Mouse (Mus musculus): Measurements from ENCODE around the gene 2310034G01Rik.

Gene 2310034G01Rik

DNA sequence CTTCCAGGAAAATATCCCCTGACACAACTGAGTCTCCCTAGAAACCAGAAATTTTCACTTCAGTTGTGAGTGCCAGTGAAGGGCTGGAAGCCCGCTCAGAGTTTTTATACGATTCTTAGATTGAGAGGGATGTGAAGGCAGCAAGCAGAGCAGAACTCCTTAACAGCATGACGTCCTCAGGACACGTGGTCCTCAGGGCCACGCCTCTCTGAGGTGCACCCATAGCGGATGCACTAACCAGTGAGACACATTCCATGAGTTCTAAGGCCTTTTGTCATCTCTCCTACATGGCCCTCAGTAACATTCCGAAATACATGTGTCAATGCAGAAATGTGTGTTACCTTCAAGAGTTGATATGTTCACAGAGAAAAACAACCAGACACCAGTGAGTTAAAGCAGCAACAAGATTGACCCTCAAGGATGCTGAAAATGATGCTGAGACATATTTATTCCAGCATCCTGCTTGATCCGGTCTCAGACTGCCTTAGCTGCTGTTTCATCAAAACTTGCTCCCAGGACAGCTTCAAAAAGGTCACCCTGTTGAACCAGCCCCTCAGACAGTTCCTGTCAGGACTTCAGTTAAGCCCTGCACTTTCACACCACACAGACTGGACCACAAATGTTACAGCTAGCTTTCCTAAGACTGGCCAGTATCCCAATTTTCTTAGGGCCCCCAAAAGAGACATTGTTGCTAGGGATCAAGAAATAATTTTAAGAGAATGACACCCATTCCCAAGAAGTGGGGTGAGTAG is 49.6 kb downstream of the 2310034G01Rik start:
- no peak for DNase-seq (ENCODE audit: low read depth)

Data from c-Kit-positive CD71-positive TER-119-negative erythroid progenitor cells, embryonic 14.5 days (primary cell).